Mouse (Mus musculus) cerebellum, postnatal 4 days (tissue): ENCODE data around the gene Wsb1.
"Not testable (repeated sequence)": the region's sequence is repeated elsewhere in the genome, so short reads cannot be mapped to it uniquely, and the experiment has no call there.

Experiments
- DNase-seq, 2 experiments: peaks; one replicate each; pipeline ENCODE4 v3.0.0; 2022; ENCODE audit warnings: low spot score in 2 of 2, mixed read lengths in 1 of 2

The Wsb1 gene

DNA sequence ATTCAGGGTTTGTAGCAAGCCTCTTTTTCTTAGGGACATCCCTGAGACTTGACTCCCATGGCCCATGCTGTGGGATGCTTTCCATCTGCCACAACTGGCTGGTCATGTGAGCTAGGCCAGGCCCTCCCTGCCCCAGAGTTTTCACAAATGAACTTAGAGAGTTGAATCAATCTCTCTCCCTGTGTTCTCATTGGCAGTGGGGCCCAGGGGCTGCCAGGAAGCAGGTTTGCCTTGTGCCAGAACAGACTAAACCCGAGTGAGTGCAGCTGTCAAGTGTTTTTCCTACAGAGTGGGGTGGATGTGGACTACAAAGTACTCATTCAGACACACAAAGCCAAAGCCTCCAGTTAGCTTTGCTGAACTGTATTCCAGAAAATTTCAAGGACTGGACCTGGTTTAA is 12.7 kb upstream of the Wsb1 start:
- no peak for DNase-seq

DNA sequence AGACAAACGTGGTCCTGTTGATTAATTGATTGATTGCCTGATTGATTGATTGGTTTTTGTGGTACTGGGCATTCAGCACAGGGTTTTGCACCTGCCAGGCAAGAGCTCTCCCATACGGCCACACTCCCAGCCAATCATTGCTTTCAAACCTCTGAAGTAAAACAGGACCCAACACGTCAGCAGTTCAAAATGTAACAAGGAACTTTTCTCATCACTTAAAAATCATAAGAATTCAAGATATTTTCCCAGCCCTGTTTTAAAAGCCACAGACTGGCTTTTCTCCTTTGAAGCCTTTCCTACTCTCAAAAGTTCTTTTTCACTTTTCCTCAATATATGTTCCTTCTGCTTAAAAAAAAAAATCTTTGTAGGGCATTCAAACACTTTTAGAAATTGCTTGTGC is 9.9 kb upstream of the Wsb1 start:
- no peak for DNase-seq

DNA sequence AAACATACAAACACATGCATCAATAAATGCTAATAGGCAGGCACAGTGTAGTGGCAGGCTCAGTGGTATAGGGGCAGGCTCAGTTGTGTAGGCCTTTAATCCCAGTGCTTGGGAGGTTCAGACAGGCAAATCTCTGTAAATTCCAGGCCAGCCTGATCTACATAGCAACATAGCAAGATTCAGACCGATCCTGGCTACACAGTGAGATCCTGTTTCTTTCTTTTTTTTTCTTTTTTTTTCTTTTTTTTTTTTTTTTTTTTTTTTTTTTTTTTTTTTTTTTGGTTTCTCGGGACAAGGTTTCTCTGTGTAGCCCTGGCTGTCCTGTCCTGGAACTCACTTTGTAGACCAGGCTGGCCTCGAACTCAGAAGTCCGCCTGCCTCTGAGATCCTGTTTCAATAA is 5.7 kb upstream of the Wsb1 start:
- DNase-seq, result not testable (repeated sequence)

DNA sequence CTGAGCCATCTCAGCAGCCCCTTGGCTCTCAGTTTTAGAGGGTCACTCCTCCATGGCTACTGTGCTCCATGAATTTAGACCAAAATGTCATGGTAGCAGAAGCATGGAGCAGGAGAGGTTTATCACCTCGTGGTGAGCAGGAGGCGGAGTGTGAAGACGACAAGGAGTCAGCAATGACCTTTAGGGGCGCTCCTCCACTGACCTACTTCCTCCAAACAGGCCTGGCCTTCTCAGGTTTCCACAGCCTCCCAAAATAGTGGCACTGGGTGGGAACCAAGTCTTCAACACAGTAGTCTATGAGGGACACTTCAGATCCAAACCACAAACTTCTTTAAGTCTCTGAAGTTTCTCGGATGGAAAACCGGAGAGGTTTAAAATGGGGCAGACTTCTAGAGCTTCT is 4.3 kb upstream of the Wsb1 start:
- no peak for DNase-seq

DNA sequence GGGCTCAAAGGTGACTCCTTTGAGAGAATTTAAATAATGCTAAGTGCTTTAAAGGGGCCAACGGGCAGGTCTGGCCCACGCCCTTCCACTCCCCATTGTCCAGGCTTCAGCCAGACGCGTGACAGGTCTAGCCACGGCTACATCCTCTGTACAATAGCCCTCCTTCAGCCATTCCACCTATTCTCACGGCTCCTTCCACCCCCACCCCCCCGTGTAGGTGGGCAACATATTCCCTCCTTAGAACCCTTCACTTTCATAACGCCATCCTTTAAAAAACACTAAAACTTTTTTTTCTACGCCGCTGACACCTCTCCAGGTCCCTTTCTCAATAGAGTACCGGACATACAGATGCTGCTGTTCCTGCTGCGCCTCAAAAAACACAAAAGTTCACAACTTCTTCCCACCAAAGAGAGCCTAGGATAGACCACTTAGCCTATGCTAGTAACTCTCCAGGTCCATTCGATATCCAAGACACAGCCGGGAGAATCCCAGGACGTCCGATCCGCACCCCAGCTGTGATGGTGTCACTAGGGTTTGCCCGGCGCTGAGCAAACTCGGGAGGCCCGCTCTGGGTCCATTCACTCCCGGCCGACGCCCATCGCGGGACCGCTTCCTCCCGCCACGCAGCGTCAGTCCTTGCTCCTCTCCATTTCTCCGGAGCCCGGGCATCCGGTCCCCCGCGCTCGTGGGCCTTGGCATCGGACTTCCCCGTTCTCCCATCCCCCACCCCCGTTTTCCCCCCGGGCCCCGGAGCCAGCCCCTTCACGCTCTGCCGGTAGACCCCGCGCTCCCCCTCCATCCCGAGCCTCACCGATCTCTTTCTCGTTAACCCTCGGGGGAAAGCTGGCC is 705 bp downstream of the Wsb1 start:
- DNase-seq, result peak in 1 of 2 experiments; percentile 43

DNA sequence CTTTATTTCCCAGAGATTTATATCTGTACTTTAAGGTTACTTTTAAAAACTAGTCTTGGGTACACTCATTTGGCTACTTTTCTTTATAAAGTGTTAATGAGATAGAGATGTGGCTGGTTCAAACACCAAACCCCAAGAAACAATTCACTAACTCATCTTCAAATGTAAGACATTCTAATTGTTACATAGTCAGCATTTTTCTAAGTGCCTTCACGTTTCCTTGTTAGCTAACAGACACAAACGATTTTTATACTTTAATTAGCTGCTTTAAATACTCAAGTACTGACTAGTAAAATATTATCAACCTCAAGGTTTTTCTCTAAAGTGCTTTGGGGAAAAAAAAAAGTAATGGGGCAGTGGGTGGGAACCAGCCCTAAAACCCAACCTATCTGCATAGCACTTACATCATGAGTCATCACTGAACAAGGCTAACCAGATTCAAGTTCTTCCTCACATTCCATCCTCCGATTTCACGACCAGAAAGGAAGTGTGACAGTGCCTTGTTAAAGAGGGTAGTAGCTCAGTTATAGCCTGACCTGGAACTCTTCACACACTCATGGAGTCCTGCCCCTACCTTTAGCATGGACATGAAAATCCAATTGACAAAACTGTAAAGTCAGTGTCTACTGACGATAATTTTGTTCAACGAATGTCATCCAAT is 1.5 kb downstream of the Wsb1 start:
- DNase-seq, result no peak

DNA sequence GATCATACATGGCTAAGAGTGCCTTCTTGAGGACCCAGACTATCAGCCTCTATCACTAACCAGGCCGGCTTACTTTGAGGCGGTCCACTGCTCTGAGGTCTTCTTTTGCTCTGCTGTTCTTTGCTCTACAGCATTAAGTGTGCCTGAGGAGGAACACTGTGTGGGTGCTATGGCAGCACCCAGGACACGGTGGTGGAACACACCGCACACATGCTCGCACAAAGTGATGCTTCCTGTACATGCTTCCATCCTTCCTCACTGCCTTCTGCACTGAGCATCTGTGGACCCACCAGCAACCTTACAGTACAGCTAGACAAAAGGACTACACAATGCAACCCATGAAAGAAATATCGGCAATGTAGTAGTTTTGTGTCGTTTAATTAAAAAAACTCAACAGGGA is 15.4 kb downstream of the Wsb1 start:
- DNase-seq, result no peak

DNA sequence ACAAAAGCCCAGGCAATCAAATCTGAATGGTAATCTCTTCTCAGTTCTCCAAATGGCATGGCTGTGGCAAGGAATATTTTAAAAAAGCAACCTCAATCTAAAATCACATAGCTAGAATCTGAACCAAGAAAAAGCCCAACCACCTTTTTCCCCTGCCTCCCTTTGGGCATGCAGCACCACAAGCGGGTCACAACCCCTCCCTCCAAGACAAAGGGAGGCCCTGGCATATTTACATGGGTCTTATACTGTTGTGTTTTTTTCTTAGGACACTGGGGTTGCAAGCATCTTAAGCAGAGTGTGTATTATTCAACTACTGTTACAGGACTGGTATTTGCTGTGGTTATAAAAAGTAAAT is 16.1 kb downstream of the Wsb1 start:
- no peak for DNase-seq

DNA sequence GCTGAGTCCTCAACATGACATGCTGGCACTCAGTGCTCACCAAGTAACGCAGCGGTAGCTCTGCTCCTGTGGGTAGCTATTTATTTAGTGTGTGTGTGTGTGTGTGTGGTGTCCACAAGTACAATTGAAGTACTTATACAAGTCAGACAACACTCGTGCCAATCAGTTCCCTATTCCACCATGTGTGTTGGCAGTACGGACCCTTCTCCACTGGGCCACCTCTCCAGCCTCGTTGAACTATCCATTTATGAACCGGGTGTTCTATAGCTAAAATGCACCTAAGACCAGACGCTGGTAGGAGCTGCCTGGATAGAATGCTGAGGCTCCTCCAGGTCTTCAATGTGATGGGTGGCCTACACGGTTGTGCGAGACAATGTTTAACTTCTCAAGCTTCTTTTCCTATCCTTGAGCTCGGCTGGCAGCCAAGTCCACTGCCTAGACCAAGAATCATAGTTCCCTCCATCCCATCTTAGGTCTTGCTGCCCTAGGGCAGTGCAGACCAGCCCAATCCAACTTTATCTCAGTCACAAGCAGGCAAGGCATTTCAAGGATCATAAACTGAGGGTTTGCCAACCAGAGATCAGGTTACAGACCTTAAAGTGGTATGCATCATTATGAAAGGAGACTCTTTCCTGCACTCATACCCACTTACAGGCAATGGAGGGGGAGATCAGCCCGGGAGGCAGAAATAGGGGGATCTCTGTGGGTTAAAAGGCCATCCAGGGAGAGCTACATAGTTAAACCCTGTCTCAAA is 16.6 kb downstream of the Wsb1 start:
- DNase-seq, result no peak

DNA sequence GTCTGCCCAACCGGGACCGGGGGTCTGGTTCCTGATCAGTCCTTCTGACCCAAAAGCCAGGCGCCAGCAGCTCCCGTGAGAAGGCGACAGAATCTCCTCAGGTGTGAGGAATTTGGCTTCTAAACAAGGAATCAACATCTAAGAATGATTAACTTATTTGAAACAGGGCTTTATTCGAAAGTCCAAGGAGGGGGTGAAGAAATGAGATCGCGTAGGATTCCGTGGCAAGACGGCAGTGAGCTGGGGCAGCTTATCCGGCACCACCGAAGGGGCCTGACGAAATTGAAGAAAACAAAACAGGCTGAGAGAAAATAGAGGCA is 24.3 kb downstream of the Wsb1 start:
- no peak for DNase-seq

DNA sequence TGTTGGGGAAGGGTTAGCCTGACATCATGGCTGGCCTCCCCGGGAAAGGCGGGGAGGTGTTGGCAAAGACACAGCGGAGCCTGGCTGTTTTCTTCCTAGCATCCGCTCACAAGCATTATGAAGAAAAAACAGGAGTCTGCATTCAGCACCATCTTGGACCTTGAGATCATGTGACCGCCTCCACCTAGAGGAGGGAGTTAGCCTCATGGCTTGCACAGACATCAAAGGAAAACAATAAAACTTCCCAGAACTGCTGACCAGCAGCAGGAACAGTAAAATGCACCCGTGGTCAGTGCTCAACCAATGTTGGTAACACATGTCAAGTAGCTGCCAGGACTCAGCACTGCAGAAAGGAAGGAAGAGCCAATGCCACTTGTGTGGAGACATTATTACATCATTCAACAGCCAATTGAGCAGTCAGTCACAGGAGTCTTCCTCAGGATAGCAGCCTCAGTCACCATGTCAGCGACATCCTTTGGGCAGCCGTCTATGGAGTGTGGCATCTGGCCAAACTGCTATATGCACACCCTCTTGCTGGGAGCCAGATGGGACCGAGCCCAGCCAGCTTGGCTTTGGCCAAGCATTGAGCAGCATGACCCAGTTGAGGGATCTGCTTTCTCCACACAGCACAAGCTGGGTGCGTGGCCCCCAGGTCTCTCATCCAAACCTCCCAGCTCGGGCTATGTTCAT is 24.8 kb downstream of the Wsb1 start:
- DNase-seq, result peak in 1 of 2 experiments; percentile 77

DNA sequence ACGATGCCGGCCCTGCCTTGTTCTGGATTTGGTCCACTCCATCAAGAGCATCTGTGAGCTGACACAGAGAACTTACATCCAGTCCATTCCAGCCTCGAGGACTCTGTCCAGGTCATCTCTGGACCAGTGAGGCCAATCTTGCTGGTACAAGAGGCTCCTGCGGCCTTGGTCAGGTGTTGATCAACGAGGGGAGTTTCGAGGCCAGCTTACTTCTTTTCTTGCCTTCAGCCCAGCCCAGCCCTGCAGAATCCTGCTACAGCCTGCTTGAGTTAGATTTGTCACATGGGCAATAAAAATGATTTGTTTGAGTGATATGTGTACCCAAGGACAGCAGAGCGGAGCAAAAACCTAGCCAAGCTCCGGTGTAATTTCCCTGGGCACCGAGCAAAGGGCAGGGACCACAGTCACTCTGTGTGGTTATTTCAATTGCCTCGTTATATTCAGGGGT is 25.4 kb downstream of the Wsb1 start:
- DNase-seq, result no peak

DNA sequence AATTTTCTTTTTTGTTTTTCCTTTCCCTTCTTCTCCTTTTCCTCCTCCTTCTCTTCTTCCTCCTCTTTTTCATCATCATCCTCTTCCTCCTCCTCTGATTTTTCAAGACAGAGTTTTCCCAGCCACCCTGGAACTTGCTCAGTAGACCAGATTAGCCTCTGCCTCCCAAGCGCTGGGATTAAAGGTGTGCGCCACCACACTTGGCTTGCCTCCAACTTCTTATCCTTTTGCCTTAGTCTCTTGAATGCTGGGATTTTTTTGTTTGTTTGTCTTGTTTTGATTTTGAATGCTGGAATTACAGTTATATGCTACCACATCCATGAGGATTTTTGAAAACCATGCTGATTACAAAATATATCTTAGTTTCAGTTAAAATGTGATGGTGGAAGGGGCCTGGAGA is 26.4 kb downstream of the Wsb1 start:
- DNase-seq, result no peak

DNA sequence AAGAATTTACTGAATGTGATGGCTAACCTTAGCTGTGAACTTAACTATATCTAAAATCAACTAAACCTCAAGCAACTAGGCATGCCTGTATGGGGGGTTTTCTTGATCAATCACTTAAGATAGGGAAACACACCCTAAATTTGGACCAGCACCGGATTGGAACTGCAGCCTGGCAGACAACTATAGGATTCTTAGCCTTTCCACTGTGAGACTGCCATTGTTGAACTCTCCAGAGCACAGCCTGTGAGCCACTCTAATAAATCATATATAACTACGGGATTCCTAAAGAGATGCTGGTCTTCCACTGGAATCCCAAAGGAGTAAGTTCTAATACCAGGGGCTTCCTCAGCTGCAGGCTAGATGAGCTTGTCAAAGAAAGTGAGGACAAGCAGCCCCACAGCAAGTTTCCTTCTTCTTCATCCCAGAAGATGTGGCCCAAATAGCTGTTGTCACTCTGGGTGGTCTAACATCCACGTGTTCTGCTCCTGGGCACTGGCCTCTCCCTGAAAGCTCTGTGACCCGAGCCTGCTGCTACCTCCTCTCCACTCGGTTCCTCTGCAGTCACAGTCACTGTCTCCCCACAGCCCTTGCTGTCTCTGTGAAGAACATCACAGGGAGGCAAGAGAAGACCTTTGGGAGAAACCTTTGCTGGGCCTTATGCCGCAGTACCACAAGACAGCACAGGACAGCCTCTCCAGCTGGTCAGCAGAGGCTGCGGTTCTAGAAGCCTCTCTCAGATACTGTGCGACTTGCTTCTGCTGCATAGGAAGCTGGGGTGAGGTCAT is 28.9 kb downstream of the Wsb1 start:
- DNase-seq, result no peak

DNA sequence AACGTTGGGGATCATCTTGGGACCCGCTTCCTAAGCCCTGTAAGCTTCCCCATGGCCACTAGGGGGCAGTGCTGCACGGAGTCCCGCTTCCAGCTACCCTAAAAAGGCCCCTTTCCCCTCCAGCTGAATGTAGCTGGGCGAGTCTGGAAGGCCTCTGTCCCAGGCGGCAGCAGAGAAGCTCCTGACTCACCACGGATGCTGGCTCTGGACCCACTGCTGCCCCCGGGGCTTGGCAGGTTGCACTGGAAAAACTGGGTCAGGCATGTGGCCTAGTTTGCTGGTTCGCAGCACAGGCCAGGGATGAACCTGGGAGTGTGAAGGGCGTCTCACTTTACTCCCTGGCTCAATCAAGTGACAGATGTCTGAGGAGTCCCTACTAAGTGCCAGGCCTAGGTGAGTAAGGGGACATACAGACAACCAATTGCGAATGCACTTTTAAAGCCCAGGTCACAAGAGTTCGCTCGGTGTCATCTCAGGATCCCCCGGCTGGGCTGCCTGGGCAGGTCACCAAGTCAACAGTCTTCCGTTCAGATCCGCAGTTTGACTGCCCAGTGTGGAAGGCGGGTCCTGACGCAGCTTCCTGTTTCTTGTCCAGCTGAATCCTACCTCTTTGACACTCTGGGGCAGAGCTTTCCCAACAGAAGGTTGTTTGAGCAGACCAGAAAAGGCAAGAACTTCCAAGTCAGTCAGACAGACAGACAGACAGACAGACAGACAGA is 29.8 kb downstream of the Wsb1 start:
- DNase-seq, result peak; percentile 73 to 89

DNA sequence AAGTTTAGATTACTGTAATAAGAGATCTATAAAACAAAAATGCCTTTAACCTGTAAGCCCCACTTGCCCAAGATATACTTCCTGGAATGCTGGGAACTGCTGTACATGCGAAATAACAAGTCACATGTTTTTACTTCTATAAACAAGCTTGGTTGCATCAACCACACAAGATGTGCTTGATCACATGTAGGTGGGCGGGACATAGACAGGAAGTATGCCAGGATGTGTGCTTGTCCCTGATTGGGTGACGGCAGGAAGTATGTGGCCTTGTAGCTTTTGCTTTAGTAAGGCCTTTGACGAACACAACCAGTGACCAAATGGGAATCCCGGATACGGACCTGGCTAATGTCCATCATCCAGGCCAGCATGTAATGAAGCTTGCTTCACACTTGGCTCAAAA is 31.1 kb downstream of the Wsb1 start:
- no peak for DNase-seq

DNA sequence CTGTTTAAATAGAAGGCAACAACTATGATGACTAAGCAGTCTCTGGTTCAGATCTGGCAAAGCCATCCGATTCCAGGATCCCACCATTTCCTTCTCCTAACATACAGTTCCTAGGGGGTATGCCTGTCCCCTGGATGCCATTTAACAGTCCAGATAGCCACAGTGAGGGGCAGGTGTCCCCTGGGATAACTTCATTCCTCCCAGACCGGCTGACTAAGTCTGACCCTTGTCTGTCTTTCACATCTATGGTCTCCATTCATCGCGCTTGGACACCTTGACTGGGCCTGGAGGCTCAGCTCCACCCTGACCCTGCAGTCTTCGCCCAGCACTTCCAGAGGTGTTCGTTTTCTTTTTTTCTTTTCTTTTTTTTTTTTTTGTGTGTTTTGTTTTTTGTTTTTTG is 31.8 kb downstream of the Wsb1 start:
- DNase-seq, result no peak

DNA sequence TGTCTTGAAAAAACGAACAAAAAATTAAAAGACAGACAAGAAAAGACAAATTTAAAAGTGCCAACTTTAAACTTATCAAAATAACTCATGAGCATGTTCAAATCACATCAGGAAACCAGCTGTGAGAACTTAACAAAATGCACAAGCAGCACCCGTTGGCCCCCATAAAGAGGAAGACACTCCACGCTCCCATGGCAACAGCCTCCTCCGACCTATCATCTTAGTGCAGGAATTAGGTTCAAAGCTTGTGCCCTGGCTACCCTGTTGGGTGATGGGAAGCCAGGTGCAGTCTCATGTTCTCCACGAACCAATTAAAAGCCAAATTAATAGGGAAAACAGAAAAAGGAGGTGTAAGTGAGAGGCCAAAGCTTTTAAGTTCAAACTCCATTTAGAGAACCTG is 32.8 kb downstream of the Wsb1 start:
- DNase-seq, result no peak

DNA sequence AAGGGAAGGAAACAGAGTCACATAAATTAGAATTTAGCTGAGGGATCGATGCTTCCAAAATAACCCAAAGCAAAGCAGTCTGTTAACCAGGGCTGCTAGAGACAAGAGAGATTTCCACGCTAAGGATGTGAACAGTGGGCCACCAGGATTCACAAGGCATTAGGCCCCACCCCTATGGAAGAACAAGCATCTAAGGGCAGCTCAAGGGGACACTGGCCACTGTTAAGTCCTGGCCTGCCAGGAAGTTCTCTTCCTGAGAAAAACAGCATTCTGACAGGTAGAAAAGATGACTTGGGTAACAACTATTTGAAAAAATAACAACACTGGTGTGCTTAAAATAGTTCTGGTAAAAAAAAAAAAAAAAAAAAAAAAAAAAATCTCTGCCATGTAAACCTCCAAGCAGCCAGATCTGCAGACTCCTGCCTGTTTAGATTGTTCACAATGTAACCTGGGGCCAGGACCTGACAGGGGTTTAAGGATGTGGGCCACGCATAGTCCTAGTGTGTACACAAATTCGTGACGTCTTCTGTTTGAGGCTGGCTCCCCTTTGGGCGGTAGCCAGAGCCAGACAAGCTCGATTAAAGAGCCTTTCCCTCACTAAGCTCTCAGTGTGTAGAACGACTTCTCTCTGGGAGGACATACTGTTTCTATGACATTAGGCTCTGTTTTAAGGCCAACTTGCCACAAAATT is 35.4 kb downstream of the Wsb1 start:
- DNase-seq, result no peak

DNA sequence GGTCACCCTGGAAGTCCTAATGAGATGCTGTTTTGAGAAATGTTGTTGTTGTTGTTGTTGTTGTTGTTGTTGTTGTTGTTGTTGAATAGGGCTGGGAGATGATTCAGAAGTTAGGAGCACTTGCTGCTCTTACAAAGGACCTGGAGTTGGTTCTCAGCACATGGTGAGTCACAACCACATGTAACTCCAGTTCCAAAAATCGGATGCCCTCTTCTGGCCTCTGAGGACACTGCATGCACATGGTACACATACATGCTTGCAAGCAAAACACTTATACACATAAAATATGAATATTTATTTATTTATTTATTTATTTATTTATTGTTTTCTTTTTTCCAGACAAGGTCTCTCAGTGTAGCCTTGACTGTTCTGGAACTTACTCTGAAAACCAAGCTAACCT is 36.4 kb downstream of the Wsb1 start:
- no peak for DNase-seq
